Mouse (Mus musculus): Measurements from ENCODE around the gene Csrnp1. TPM values are rescaled to one million over a fixed set of nuclear protein-coding genes. Genes with fewer than 3 reads are reported as not detected.
A peak's percentile ranks its signal among the peaks of the same experiment; 100 is the strongest.

The Csrnp1 gene
- polyA plus RNA-seq, 1 experiment from 2014 or later: 2.0 TPM

DNA sequence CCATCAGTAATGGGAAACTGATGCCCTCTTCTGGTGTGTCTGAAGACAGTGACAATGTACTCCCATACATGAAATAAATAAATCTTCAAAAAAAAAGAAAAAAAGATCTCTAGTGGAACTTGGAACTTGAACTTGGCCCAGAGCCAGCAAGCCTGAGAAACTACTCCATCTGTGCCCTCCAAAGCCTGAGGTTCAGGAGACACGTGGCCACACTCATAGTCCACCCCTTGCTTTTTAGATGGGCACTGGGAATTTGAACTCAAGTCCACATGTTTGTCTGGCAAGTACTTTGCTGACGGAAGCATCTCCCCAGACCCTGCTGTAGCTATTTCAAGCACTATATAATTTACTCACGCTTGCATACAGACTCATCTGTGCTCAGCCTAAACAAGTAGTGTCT lies 19.3 kb downstream of the Csrnp1 start:
- Histone ChIP-seq H3K4me2 (ENCODE audit: low read length) (no peak overlapping the region), H3K27me3 (replicated peaks; ENCODE audit: control insufficient read depth, insufficient read depth, low read length) (no peaks in the 10 kb centered on the region), H3K9ac (replicated peaks; ENCODE audit: low read depth, low read length) (no peak overlapping the region), H3K4me3 (replicated peaks; ENCODE audit: low read length) (no peak overlapping the region), H3K36me3 (ENCODE audit: control insufficient read depth, insufficient read depth) (no peaks in the 10 kb centered on the region), H3K9me3 (ENCODE audit: control insufficient read depth, low read length) (no peaks in the 10 kb centered on the region), H3K4me1 (replicated peaks; ENCODE audit: control insufficient read depth, insufficient read depth, low read length) (peaks cover 6% of the 10 kb centered on the region), H3K27ac (ENCODE audit: low read length) (no peak overlapping the region)
- 58% methylated on average over 3 of the region's 3 CpGs for WGBS
- ATAC-seq: no peak

DNA sequence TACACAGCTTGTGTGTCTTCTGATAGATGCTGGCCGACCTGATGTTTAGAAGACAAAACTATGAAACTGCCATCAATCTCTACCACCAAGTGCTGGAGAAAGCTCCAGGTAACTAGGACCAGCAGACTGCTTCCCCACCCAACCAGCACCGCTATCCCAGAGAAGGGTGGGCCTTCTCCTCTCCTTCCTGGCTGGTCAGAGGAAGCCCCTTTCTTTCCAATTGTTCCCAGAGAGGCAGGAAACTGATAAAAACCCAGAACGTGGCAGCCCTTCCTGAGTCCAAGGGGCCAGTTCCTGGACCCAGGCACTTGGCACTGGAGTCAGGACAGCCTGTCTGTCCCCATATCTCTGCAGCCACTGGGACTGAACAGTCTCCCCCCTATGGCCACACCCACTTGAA lies 20.3 kb downstream of the Csrnp1 start:
- Histone ChIP-seq H3K9me3 (ENCODE audit: control insufficient read depth, low read length) (no peaks in the 10 kb centered on the region), H3K36me3 (ENCODE audit: control insufficient read depth, insufficient read depth) (no peaks in the 10 kb centered on the region), H3K4me2 (ENCODE audit: low read length) (no peak overlapping the region), H3K4me3 (replicated peaks; ENCODE audit: low read length) (no peak overlapping the region), H3K27ac (ENCODE audit: low read length) (no peak overlapping the region), H3K27me3 (replicated peaks; ENCODE audit: control insufficient read depth, insufficient read depth, low read length) (no peaks in the 10 kb centered on the region), H3K4me1 (replicated peaks; ENCODE audit: control insufficient read depth, insufficient read depth, low read length) (0 out of 2 replicates have a peak, but pooled peaks cover 3% of the 10 kb centered on the region), H3K9ac (replicated peaks; ENCODE audit: low read depth, low read length) (no peak overlapping the region)
- 83% methylated on average over 3 of the region's 3 CpGs for WGBS
- ATAC-seq: no peak

DNA sequence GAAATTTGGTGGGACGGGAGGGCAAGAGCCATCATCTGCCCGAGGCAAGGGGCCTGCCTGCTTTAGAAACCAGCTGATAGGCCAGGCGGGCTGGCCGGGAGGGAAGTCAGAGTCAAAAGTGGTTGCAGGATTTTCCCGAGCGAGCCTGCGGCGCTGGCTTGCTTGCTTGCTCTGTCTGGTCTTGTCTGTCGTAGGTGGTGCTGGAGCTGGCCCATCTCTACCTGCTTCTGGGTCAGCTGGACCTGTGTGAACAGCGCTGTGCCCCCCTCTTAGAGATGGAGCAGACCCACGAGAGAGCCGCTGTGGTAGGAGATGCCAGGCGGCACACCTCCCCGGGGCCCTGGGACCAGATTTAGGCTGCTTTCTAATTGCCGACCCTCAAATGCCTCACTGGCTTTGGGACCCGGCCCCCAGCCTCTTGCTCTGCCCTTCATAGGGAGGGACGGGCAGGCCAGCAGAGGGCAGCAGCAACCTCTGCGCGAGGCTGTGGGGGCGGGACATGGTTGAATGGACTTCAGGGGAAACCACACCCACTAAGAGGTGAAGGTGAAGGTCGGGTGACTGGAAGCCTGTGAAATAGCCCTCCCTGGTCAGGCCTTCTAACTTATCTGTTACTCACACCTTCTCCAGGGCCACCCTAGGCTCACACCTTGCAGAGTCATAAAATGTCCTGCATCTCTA lies 21.3 kb downstream of the Csrnp1 start:
- Histone ChIP-seq H3K9me3 (ENCODE audit: control insufficient read depth, low read length) (no peaks in the 10 kb centered on the region), H3K9ac (replicated peaks; ENCODE audit: low read depth, low read length) (no peak overlapping the region), H3K4me3 (replicated peaks; ENCODE audit: low read length) (no peak overlapping the region), H3K4me2 (ENCODE audit: low read length) (no peak overlapping the region), H3K27me3 (replicated peaks; ENCODE audit: control insufficient read depth, insufficient read depth, low read length) (no peaks in the 10 kb centered on the region), H3K27ac (ENCODE audit: low read length) (no peak overlapping the region), H3K36me3 (ENCODE audit: control insufficient read depth, insufficient read depth) (no peaks in the 10 kb centered on the region), H3K4me1 (replicated peaks; ENCODE audit: control insufficient read depth, insufficient read depth, low read length) (0 out of 2 replicates have a peak, but pooled peaks cover 3% of the 10 kb centered on the region)
- peak; percentile 59; the same call in 1 of the 2 replicates for ATAC-seq
- WGBS: 9% methylated on average over 21 of the region's 21 CpGs

DNA sequence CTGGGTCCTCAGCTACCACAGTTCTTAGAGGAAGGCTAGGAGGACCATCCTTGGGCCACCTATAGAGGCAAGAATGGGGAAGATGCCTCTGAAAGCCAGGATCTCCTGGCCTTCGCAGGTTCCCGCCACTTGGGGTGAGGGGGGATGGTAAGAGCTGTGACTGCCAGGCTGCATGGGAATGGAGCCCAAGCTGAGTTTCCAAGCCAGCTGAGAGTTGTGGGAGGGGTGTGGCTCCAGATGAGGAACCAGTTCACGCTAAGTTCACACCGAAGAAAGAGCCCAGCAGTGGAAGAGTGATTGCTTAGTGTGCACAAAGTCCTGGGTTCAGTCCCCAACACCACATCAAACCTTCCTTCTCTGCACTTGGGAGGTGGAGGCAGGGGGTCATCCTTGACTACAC lies 22.2 kb downstream of the Csrnp1 start:
- no peak for ATAC-seq
- H3K27ac ChIP-seq (ENCODE audit: low read length): no peak overlapping the region
- 79% methylated on average over 4 of the region's 4 CpGs for WGBS
- no peak overlapping the region for H3K4me3 ChIP-seq (replicated peaks; ENCODE audit: low read length)
- H3K4me1 ChIP-seq (replicated peaks; ENCODE audit: control insufficient read depth, insufficient read depth, low read length): 0 out of 2 replicates have a peak, but pooled peaks cover 3% of the 10 kb centered on the region
- no peaks in the 10 kb centered on the region for H3K36me3 ChIP-seq (ENCODE audit: control insufficient read depth, insufficient read depth)
- no peaks in the 10 kb centered on the region for H3K9me3 ChIP-seq (ENCODE audit: control insufficient read depth, low read length)
- H3K27me3 ChIP-seq (replicated peaks; ENCODE audit: control insufficient read depth, insufficient read depth, low read length): no peaks in the 10 kb centered on the region
- no peak overlapping the region for H3K9ac ChIP-seq (replicated peaks; ENCODE audit: low read depth, low read length)
- H3K4me2 ChIP-seq (ENCODE audit: low read length): no peak overlapping the region

DNA sequence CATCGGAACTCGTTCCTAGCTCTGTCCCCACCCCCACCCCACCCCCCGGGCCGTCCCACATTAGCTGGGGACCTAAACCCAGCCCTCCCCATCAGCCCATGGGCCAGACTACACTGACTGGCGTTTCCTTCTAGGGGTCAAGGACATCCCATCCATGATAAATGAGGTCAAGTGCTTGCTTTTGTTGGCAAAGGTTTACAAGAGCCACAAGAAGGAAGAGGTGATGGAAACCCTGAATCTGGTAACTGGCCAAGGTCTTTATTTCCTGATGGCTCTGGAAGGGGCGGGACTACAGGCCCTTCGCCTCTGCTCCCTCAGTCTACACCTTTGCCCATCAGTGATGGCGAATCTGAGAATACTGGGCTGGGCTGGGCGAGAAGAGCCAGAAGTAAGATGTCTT lies 25.6 kb downstream of the Csrnp1 start:
- WGBS: 83% methylated on average over 9 of the region's 9 CpGs
- no peak overlapping the region for H3K4me2 ChIP-seq (ENCODE audit: low read length)

DNA sequence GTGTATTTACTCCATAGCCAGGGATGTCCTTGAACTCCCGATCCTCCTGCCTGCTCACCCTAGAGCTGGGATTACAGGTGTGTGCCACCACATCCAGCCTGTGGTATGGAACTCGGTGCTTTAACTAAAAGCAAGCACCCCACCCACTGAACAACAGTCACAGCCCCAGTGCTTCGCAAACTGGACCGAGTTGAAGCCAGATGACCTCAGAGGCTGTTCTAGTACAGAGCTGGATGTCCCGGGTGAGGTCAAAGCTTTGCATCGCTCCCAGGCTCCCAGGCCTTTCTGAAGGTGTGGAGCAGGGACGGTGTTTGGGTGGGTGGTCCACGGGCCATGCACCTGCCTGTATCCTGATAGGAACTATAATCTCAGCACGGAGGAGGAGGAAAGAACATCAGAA lies 33.1 kb downstream of the Csrnp1 start:
- H3K9me3 ChIP-seq (ENCODE audit: control insufficient read depth, low read length): no peaks in the 10 kb centered on the region
- no peak for ATAC-seq
- WGBS: 89% methylated on average over 9 of the region's 9 CpGs

More for the DNA sequence above, 25.6 kb downstream of the Csrnp1 start:
- H3K9ac ChIP-seq (replicated peaks; ENCODE audit: low read depth, low read length): no peak overlapping the region
- no peaks in the 10 kb centered on the region for H3K27me3 ChIP-seq (replicated peaks; ENCODE audit: control insufficient read depth, insufficient read depth, low read length)
- H3K4me1 ChIP-seq (replicated peaks; ENCODE audit: control insufficient read depth, insufficient read depth, low read length): 0 out of 2 replicates have a peak, but pooled peaks cover 3% of the 10 kb centered on the region
- no peak overlapping the region for H3K4me3 ChIP-seq (replicated peaks; ENCODE audit: low read length)
- no peak for ATAC-seq
- H3K27ac ChIP-seq (ENCODE audit: low read length): no peak overlapping the region
- no peaks in the 10 kb centered on the region for H3K9me3 ChIP-seq (ENCODE audit: control insufficient read depth, low read length)
- no peaks in the 10 kb centered on the region for H3K36me3 ChIP-seq (ENCODE audit: control insufficient read depth, insufficient read depth)

DNA sequence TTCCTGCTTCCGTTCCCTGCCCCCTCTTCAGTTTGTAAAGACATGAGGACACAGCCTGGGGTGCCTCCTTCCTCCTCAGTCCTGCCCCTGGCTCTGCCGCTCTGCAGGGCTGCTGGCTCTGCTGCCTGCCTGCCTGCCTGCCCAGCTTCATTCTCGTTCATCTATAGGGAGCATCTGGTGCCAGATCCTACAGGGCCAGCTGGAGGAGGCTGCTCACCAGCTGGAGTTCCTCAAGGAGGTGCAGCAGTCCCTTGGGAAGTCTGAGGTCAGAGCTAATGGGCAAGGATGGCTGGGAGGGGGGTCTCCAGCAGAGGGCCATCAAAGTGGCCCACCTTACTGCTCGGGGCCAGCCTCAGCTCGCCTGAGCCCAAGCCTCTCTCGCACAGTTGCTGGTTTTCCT lies 34.0 kb downstream of the Csrnp1 start:
- WGBS: 51% methylated on average over 6 of the region's 6 CpGs
- H3K36me3 ChIP-seq (ENCODE audit: control insufficient read depth, insufficient read depth): no peaks in the 10 kb centered on the region
- ATAC-seq: no peak; the same call in 1 of the 2 replicates
- H3K27me3 ChIP-seq (replicated peaks; ENCODE audit: control insufficient read depth, insufficient read depth, low read length): no peaks in the 10 kb centered on the region
- no peak overlapping the region for H3K4me3 ChIP-seq (replicated peaks; ENCODE audit: low read length)
- H3K9me3 ChIP-seq (ENCODE audit: control insufficient read depth, low read length): no peaks in the 10 kb centered on the region
- H3K4me1 ChIP-seq (replicated peaks; ENCODE audit: control insufficient read depth, insufficient read depth, low read length): no peaks in the 10 kb centered on the region; the same call in 1 of the 2 replicates
- no peak overlapping the region for H3K9ac ChIP-seq (replicated peaks; ENCODE audit: low read depth, low read length)
- no peak overlapping the region for H3K4me2 ChIP-seq (ENCODE audit: low read length)
- no peak overlapping the region for H3K27ac ChIP-seq (ENCODE audit: low read length)

More for the DNA sequence above, 33.1 kb downstream of the Csrnp1 start:
- H3K4me3 ChIP-seq (replicated peaks; ENCODE audit: low read length): no peak overlapping the region
- H3K4me2 ChIP-seq (ENCODE audit: low read length): no peak overlapping the region
- no peaks in the 10 kb centered on the region for H3K36me3 ChIP-seq (ENCODE audit: control insufficient read depth, insufficient read depth)
- H3K27me3 ChIP-seq (replicated peaks; ENCODE audit: control insufficient read depth, insufficient read depth, low read length): no peaks in the 10 kb centered on the region
- H3K4me1 ChIP-seq (replicated peaks; ENCODE audit: control insufficient read depth, insufficient read depth, low read length): no peaks in the 10 kb centered on the region; the same call in 1 of the 2 replicates
- no peak overlapping the region for H3K27ac ChIP-seq (ENCODE audit: low read length)
- H3K9ac ChIP-seq (replicated peaks; ENCODE audit: low read depth, low read length): no peak overlapping the region

DNA sequence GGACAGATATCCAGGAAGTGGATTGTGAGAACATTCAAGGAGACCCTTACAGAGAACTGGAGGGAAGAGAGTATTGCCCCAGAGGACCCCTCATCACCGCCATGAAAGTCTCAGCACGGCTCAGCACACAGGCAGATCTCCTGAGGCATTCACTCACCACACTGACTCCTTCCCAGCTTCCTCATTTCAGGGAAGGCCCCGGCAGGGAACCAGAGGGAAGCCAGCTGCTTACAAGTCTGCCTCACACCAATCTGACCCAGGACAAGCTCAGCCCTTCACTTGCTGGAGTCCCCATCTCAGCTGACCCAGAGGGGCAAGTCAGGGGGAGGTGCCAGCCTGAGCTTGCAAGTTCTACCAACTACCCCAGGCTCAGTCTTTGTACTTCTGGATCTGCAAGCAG lies 35.7 kb downstream of the Csrnp1 start:
- Histone ChIP-seq H3K27me3 (replicated peaks; ENCODE audit: control insufficient read depth, insufficient read depth, low read length) (no peaks in the 10 kb centered on the region), H3K9me3 (ENCODE audit: control insufficient read depth, low read length) (no peaks in the 10 kb centered on the region), H3K4me2 (ENCODE audit: low read length) (no peak overlapping the region), H3K9ac (replicated peaks; ENCODE audit: low read depth, low read length) (no peak overlapping the region), H3K27ac (ENCODE audit: low read length) (no peak overlapping the region), H3K4me3 (replicated peaks; ENCODE audit: low read length) (no peak overlapping the region), H3K4me1 (replicated peaks; ENCODE audit: control insufficient read depth, insufficient read depth, low read length) (no peaks in the 10 kb centered on the region; the same call in 1 of the 2 replicates), H3K36me3 (ENCODE audit: control insufficient read depth, insufficient read depth) (no peaks in the 10 kb centered on the region)
- no peak for ATAC-seq
- 46% methylated on average over 3 of the region's 3 CpGs for WGBS

DNA sequence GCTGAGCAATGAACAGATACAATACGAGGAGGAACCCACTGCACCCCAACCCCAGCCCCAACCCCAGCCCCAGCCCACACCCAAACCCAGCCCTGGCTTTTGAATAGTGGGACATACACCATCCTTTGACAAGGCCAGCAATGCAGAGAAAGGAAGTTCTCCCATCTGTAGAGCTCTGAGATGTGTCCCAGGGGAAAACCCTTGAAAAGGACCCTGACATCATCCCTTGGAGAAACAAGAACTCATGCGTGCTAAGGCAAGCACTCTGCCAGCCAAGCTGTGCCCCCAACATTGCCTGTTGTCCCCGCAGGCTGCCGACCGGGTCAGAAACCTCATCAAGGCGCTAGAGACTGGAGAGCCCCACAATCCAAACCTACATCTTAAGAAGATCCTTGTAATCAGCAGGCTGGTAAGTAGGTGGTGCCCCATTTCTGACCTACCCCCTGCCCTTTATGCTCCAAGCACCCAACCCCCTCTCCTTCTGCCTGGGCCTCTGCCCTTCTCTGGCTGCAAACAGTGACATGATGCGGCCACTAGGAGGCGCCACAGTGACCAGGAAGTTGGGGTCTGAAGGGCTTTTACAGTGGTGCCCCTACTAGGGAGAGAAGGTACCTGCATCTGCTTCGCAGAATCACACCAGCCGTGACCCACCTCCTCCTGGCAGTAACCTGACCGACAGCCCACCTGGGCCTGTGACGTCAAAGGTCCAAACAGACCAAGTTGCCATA lies 39.1 kb downstream of the Csrnp1 start:
- Histone ChIP-seq H3K9me3 (ENCODE audit: control insufficient read depth, low read length) (no peaks in the 10 kb centered on the region), H3K27me3 (replicated peaks; ENCODE audit: control insufficient read depth, insufficient read depth, low read length) (no peaks in the 10 kb centered on the region), H3K27ac (ENCODE audit: low read length) (no peak overlapping the region), H3K4me3 (replicated peaks; ENCODE audit: low read length) (no peak overlapping the region), H3K36me3 (ENCODE audit: control insufficient read depth, insufficient read depth) (no peaks in the 10 kb centered on the region), H3K4me1 (replicated peaks; ENCODE audit: control insufficient read depth, insufficient read depth, low read length) (no peaks in the 10 kb centered on the region; the same call in 1 of the 2 replicates), H3K4me2 (ENCODE audit: low read length) (no peak overlapping the region), H3K9ac (replicated peaks; ENCODE audit: low read depth, low read length) (no peak overlapping the region)
- ATAC-seq: no peak
- 77% methylated on average over 12 of the region's 12 CpGs for WGBS
